Mouse (Mus musculus): ENCODE data around the gene Lhx5.

The Lhx5 gene

DNA sequence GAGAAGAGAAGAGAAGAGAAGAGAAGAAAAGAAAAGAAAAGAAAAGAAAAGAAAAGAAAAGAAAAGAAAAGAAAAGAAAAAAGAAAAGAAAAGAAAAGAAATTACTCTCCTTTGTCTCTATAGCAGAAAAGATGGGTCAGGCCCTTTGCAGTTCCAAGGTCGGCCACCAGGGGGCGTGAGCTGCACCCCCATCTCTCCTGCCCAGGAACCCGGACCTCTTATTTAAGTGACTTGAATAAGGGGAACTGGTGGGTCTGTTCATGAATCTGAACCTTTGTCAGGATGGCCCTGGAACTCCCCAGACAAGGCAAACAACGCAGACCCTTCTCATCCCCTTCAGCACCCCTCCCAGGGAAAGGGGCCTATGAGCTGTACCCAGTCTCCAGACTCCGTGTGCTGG lies 33.6 kb downstream of the Lhx5 start:
- DNase-seq (ENCODE audit: low spot score), result no peak

DNA sequence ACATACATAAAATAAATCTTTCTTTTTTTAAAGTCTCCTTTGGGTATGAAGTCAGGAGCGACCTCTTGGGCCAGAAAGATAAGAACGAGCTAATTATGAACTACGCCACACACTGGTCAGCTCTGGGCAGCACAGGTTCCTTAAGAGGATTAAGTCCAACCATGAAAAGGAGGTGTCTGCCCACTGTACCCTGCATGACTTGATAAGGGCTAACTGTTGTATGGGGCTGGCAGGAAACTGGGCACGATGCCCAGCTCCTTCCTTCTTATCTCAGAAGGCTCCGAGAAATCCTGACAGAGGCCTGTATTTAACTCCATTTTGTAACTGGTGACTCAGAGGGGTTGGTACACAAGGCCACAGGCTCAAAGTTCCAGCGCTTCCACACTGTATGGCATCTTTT lies 34.4 kb downstream of the Lhx5 start:
- no peak for DNase-seq (ENCODE audit: low spot score)

DNA sequence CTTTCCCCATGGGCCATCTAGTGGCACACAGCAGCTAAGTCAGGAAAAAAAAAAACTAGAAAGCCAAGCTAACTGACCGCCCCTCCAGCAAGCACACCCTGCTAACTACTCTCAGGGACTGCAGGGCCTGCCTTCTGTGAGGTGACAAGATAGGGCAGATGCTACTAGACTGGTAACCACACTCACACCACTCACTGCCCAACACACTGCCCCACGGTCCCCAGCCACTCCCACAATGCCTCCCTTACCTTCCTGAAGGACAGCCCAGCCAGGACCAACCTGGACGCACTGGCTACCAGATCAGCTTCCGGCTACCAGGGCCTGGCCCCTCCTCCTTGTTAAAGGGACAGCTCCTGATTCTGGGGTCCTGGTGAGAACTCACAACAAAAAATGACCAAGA lies 35.5 kb downstream of the Lhx5 start:
- DNase-seq (ENCODE audit: low spot score), result no peak

- DNase-seq (ENCODE audit: low spot score), result no peak
Measured at GRCm38 (mm10) chr5:120468336-120468735, 36.8 kb downstream of the Lhx5 start.

- no peak for DNase-seq (ENCODE audit: low spot score)
Measured at GRCm38 (mm10) chr5:120468830-120469229, 37.3 kb downstream of the Lhx5 start.

DNA sequence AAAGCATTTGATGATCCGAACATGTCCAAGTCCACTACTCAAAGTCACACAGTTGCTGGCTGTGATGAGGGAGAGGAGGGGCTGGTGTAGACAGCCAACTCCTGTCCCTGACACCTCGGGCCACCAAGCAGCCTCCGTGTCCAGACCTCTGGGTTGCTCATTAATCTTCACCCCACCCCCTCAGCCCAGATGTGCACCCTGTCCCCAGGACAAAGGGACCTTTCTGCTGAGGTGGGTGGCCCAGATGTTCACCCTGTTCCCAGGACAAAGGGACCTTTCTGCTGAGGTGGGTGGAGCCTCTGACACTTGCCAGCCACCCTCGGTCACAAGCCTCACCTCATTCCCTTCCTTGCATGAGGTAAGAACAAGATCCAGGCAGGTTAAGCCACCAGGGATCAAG lies 40.0 kb downstream of the Lhx5 start:
- no peak for DNase-seq (ENCODE audit: low spot score)

GRCm38 (mm10) chr5:120472770-120473169 lies 41.3 kb downstream of the Lhx5 start, which contains the start of gene Sdsl:
TSS of gene Sdsl (minus strand) at chr5:120472810.
- DNase-seq (ENCODE audit: low spot score), result no peak

DNA sequence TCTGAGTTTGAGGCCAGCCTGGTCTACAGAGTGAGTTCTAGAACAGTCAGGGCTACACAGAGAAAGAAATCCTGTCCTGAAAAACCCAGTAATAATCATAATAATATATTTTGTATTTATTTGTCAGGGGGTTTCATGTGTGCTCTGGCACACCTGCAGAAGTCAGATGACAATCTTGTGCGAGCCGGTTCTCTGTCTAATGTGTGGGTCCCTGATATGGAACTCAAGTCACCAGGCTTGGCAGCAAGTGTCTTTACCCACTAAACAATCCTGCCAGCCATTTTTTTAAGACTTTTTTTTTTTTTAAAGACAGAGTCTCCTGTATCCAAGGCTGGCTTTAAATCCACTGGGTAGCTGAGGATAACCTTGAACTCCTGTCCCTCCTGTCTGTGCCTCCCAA lies 41.9 kb downstream of the Lhx5 start:
- no peak for DNase-seq (ENCODE audit: low spot score)

- no peak for DNase-seq (ENCODE audit: low spot score)
Measured at GRCm38 (mm10) chr5:120475861-120476260, 44.4 kb downstream of the Lhx5 start.

GRCm38 (mm10) chr5:120476296-120476695 lies 44.8 kb downstream of the Lhx5 start, which contains the start of gene Sds:
TSS of gene Sds (plus strand) at chr5:120476526.
- DNase-seq (ENCODE audit: low spot score), result no peak

DNA sequence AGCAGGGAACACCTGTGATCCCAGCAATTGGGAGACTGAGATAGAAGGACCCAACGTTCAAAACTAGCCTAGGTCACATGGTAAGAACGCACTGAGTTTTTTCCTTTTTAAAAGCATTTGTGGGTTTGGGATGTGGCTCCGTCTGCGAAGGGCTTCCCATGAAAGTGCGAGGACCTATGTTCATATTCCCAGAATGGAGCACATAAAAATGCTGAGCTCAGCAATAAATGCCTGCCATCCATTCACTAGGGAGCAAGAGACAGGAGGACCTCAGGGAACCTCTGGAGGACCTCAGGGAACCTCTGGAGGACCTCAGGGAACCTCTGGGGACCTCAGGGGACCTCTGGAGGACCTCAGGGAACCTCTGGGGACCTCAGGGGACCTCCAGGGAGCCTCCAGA lies 46.5 kb downstream of the Lhx5 start:
- DNase-seq (ENCODE audit: low spot score), result no peak

GRCm38 (mm10) chr5:120479538-120479937 lies 48.0 kb downstream of the Lhx5 start:
- no peak for DNase-seq (ENCODE audit: low spot score)

DNA sequence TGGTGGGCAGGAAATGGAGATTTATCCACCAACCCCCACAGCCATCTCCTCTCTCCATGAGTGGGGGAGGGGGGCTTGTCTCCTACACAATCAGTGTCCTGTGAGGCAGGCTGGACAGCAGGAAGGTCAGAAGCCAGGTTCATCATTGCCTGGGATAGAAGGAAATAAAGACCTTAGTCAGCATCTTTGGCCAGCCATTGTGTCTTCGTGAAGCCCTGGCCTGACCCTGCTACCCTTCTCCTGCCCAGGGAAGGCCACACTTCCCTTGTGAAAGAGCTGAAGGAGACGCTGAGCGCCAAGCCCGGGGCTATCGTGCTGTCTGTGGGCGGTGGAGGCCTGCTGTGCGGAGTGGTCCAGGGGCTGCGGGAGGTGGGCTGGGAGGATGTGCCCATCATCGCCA lies 49.7 kb downstream of the Lhx5 start:
- no peak for DNase-seq (ENCODE audit: low spot score)

DNA sequence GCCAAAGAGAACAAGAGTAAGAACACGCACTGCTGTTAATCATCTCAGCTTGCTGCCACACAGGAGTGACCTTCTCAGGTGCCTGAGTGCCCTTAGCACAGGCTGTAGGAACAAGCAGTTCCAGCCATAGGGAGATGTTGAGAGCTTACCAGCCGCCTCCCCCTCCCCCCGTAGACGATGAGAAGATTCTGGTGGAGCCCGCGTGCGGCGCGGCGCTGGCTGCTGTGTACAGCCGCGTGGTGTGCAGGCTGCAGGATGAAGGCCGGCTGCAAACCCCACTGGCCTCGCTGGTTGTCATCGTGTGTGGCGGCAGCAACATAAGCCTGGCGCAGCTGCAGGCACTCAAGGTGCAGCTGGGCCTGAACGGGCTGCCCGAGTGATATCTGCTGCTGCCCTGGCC lies 51.9 kb downstream of the Lhx5 start:
- no peak for DNase-seq (ENCODE audit: low spot score)

- no peak for DNase-seq (ENCODE audit: low spot score)
Measured at GRCm38 (mm10) chr5:120487844-120488243, 56.3 kb downstream of the Lhx5 start.

- peak; percentile 53 for DNase-seq (ENCODE audit: low spot score)
Measured at GRCm38 (mm10) chr5:120490679-120491192, 59.2 kb downstream of the Lhx5 start.
